Mouse (Mus musculus) natural killer cell, adult 2 months (primary cell): ENCODE measurements at regions not wholly inside any gene's neighbourhood (a gene's known extent, or its start where the extent isn't known, plus 50 kb on each side); places are given as distances from the start of the nearest gene placed in this dataset.

Source experiments
- DNase-seq, 2 experiments: peaks; one replicate each; pipeline ENCODE4 v3.0.0; 2022; ENCODE audit warnings: low spot score in 2 of 2

DNA sequence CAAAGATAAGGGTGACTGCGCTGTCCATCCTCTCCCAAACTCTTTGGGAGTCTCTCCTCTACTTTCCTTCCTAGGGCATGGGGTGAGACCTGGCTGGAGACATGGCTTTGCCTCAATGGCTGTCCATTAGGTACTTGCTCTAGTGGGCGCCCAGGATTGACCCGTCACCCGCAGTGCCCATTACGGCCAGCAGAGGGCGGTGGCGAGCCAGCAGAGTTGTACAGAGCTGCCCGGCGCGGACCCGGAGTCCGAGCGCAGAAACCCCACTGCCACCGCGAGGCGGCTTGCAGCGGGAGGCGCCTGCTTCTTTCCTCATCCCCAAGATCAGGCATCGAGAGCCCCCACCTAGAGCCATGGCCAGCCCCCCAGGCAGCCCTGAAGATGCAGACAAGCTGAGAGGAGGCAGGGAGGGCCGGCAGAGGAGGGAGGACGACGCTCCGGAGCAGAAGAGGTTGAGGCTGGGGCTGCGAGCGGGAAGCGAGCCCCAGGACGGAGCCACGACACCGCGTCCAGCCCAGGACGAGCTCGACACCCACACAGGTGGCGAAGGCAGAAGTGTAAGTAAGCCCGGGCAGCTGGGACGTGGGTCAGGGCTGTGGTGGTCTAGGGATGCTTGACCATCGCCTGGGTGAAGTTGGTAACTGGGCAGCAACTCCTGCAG is 50.9 kb upstream of the Eef2kmt start:
- DNase-seq = peak; percentile 64 to 79
